Mouse (Mus musculus) c-Kit-positive CD71-positive TER-119-negative erythroid progenitor cells, embryonic 14.5 days (primary cell): Measurements from ENCODE around the gene Nagk.
"Not testable (repeated sequence)": the region's sequence is repeated elsewhere in the genome, so short reads cannot be mapped to it uniquely, and the experiment has no call there.

Experiments used
- DNase-seq: peaks from one replicate; pipeline ENCODE4 v3.0.0-alpha.2; 2013; ENCODE audit warnings: low read depth

The Nagk gene

DNA sequence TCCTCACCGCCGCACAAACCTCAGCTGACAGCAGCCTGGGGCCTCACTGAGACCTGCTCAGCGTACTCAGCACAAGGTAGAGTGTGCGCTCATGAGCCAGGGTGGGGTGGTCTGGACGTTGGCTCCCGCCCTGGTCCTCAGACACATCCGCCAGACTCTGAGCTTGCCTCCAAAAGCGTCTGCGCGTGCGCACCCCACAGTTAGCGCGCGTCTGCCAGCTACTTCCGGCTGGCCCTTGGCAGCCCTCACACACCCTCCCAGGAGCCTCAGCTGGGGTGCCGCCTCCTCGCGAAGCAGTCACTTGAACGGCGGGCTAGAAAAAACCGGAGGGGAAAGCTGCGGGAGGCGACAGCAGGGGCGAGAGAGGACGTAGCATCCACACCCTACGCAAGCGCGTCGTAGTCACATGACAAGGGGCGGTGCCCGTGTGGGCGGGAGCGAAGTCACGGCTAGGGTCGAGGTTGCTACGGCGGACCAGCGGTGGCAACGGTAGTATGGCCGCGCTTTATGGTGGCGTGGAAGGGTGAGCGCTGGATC lies at the start of gene Nagk:
Gene Nagk, plus strand, starts transcription at position 223 of the 537 bp plus-strand sequence.
- DNase-seq = peak; percentile 79

DNA sequence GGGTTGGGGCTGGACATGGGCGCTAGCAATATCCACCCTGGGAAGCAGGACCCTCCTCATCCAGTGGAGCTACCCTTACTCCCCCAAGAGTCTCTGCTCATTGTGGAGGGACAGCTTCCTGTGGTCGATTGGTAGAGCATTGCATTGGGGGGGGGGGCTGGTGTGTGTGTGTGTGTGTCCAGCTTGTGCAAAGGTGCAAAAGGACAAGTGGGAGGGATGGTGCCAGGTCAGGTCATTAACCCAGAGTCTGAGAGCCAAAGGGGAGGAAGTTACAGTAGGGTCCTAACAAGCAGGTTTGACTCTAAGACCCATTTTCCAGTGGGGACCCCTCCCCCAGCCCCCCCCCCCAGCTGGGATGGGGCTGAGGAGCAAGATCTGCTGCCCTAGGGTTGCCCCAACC lies 49.3 kb upstream of the Nagk start:
- no peak for DNase-seq

DNA sequence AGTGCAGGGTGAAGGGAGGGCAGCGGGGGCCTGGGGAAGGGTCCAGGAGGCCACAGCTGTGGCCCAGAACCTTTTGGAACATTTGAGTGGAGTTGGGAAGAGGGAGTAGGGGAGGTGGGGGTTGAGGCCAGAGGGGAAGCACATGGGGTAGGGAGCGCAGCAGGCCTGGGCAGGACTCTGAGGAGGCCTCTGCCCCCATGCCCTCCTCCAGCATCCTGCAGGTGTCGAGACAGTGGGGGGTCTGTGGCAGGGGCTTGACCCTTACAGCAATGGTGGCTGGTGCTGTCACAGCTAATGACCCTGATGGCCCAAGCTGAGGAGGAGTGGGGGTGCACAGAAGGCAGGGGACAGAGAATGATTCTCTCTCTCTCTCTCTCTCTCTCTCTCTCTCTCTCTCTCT lies 45.5 kb upstream of the Nagk start:
- no peak for DNase-seq

DNA sequence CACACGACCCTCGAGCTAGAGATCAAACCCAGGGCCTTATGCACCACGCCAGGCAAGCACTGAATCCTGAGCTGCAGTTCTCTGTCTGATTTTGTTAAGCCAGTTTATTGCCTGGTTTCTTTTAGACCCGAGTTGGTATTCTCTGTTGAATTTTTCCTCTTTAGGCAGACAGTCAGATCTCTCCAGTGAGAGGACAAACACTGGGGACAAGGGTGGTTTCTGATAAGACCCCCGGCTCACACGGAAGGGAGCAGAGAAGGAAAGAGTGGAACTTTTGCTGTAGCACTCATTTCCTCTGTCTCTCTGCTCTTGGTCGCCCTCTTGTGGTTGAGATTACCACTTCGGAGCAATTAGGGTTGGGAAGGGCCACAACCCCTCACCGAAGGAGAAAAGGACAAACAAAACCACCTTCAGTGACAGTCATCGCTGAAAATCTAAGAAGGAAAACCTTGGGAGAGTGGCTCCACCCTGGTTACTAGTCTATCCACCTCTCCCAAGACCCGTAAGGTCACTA lies 44.6 kb upstream of the Nagk start:
- no peak for DNase-seq

DNA sequence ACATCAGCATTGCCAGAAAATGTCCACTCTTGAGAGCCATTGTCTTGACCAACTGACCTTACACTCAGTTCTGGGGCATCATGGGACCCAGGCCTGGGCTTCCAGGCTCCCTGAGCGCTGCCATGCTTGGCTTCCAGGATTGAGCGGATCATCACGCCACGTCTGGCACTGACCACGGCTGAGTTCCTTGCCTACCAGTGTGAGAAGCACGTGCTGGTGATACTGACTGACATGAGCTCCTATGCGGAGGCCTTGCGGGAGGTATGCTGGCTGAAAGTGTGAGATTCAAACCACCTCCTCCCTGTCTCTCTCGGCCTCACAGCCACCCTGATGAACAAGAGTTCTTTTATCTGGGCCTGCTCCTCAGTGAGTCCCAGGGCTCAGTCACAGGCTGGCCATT lies 38.7 kb upstream of the Nagk start:
- DNase-seq = no peak

DNA sequence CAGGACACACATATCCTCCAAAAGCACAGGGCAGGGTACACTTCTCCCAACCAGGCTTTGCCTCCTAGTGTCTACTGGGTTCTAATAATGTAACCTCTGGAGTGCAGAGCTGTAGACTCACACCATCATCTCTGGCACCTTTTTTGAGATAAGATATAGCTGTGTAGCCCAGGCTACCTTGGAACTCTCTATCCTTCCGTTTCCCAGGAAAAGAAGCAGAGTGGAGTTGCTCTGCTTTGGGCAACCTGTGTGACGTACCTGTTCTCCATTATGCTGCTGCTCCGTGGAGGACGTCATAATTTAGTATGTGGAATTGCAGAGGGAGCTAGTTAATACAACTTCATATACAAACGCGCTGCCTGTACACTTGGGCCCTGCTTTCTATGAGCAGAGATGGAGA lies 32.4 kb upstream of the Nagk start, which contains the start of gene Ankrd53:
Gene Ankrd53, plus strand, starts transcription at position 301 of the 400 bp plus-strand sequence.
- no peak for DNase-seq

DNA sequence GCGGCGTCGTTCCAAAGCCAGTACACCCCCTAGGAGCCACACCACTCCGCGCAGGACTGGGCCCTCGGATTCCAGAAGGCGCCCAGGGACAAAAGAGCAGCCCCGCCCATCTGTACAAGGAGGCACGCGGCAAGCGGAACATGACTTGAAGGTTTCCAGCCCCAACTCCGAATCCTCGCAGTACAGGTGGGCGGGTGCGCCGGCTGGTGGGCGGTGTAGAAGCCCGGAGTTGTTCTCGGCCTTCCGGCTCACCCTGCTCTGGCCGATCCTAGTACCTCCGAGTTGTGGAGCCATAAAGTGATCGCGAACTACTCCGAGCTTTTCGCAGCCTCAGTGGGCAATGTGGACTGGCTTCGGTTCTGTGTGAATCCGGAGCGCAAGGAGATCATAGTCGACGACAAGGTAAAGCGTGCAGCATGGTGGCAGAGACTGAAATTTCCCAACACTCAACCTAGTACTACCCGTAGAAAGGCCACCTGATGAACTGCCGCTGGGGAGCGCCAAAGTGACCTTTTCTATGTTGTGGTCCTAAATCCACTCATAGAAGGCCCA lies 31.8 kb upstream of the Nagk start:
- DNase-seq = no peak

DNA sequence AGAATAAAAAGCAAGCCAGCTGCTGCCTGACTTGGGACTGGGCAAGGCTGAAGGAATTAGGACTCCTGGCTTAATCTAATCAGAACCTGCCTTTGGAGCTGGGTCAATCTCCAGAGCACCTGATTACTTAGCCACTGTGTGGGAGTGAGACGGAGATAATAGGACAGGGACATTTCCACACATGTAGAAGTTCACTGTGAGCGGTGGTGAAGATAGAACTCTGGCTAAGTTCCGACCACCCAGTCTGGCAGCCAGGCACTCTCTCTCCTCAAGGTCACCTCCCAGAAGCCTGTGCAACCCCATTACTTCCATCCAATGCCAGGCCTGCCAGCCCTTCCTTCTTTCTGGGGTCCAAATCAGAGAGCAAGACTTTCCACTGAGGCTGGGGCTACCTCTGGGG lies 27.8 kb upstream of the Nagk start:
- DNase-seq = no peak

DNA sequence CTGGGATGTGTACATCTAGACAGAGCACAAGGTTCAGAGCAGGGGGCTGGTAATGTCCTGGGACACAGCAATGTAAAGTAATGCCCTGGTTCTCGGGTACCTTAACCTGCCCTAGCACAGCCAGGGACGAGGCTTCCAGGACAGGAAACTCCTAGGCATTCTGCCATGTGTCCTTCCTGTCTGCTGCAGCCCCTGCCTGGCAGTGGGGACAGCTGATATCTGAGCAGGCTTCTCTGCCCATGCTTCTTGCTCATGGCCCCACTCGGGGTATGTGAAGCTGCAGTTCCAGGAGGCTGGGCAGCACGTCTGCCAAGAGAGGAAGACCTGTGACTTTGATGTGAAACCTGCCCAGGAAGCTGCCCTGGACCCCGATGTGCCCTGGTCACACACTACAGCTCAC lies 26.3 kb upstream of the Nagk start:
- DNase-seq = no peak

DNA sequence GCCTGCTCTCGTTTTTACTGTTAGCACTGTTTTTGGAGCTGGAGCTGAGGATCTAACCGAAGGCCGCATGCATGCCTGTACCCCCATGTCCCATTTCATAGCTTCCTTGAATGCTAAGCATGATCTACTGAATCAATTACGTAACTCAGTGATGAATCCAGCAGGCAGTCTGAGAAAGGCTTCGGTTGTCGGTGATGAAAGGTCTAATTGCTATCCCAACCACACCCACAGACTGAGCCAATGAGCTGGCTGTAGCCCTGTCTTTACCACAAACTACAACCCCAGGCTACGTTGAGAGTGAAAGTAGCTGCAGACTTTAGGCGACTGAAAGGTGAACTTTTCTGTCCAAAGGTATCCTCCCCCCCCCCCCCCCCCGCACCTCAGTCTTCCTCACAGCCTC lies 20.7 kb upstream of the Nagk start:
- no peak for DNase-seq

DNA sequence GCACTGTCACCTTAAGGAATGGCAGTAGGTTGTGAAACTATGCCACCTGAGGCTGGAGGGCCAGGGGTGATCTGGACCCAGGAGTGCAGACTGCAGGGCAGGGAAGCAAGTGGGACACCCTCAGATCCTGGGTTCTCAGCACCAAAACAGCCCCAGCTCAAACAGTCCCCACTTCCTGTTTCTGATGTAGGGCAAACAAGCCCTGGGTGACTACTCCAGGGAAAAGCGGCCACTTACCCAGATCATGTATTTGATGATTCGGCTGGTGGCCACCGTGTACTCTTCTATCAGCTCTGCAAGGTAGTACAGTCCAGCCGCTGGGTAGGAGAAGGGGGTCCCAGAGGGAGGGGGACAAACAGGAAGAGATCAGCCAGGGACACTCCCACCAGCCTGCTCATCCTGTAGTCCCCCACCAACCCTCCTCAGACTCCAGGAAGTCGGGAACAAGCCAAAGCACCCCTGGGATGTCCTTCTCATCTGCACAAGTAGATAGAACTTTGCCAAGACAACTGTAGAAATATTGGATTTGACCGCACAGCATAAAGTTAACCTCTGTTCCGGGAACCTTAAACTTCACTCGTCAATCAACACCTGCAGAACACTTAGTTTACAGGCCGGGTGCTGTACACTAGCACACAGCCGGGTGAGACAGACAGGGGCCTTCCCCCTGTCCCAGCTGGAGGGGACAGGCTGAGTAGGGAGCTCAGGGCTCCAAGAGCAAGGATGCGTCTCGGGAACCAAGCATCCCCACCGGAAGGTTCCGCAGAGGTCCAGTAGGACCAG lies 19.8 kb upstream of the Nagk start:
- no peak for DNase-seq

DNA sequence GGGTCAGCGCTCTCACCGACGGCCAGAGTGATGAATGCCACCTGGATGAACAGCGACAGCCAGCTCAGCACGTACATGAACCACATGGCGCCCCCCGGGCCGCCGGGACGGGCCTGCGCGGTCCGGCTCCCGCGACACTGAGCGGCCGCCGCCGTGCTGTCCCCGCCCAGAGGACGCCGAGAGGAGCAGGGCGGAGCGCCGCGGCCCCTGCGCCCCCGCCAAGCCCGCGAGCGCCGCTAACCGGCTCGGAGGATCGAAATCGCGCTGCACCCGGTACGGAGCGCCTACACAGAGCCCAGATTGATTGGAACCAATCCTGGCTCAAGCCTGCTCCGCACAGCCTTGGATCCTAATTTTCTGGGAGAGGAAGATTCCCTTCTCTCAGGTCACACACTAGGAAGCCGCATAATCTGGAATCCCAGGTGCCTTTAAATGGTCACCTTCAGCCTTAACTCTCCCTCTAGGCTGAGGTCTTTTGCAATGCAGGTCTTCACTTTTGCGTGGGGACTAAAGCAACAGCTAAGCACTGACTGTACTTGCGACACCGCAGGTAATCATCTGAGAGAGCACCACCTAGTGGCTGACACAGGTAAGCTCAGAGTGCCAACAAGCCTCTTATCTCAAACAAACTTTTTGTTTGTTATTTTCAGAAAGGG lies 19.0 kb upstream of the Nagk start, which contains the start of gene Tex261:
Gene Tex261, minus strand, starts transcription at position 176 of the 656 bp plus-strand sequence.
- DNase-seq = peak; percentile 74

DNA sequence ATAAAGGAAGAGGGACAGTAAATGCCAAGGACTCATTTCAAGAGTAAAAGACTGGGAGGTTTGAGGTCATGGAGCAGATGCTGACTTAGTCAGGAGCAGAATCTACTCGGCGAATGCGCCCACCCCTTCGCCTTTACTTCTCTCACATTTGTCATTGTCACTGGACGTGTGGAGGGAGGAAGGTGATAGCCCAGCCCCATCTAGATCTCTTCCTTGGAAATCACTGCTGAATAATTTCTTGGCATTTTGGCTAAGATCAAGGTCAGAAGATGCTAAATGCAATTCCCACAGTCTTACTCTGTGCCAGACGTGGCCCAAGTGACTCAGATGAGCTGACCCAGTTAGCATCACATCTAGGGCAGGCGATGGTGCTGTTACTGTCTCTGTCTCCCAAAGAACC lies 16.5 kb upstream of the Nagk start:
- DNase-seq = no peak

DNA sequence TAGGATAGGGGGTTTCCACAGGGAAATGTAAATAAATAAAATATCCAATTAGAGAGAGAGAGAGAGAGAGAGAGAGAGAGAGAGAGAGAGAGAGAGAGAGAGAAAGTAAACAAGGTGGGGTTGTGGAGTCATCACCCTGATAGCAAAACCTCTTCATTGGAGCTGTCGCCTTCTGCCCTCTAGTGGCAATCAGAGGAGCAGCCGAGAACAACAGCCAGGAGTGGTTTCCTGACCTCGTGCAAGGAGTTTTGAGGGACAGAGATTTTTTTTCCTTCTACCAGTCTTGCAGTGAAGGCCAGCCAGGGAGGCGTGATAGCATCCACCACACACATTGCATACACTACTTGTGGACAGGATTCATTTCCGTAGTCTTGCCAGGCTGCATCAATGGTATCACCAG lies 15.8 kb upstream of the Nagk start:
- no peak for DNase-seq

DNA sequence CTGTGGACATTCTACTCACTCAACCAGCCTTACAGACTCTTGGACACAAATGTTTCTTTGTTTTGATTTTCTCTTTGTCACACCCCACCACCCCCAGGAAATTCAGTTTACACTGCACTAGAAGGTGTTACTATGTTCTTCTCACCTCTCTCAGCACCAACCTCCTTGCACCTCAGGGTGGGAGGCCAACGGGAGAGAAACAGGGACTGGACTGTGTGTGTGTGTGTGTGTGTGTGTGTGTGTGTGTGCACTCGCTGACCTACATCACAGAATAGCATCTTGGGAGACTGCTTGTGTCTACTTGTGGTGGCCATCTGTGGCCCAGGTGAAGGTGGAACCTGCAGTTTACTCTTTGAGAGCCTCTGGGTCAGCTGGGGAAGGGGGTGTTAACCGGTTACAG lies 8.4 kb upstream of the Nagk start:
- no peak for DNase-seq

DNA sequence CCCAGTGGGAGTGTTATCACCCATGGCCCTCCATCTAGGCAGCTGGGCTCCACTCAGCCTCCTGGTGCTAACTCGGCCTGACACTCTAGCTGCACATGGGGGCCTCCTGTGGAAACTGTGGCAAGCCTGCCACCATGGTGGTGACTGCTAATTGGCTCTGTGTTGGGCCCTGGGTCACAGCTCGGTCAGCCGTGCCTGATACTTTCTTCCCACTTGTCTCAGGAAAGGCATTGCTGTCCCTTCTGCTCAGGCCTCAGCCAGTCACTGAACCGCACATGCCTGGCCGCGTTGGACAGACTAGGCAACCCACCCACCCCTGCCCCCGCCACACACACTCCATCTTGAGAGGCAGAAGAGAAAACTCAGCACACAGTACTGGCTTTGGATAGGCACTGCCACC lies 6.2 kb upstream of the Nagk start:
- no peak for DNase-seq

DNA sequence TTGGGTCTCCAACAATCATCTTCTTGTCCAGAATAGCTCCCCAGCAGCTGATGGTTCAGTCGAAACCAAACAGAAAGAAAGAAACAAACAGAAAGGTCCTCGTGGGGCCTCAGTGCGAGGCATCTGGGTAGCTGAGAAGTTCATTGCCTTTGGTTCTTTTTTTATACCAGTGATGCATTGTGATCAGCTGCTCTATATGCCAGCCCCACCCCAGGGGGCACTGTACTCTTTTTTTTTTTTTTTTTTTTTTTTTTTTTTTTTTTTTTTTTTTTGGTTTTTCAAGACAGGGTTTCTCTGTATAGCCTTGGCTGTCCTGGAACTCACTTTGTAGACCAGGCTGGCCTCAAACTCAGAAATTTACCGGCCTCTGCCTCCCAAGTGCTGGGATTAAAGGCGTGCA lies 4.2 kb upstream of the Nagk start:
- DNase-seq = not testable (repeated sequence)

DNA sequence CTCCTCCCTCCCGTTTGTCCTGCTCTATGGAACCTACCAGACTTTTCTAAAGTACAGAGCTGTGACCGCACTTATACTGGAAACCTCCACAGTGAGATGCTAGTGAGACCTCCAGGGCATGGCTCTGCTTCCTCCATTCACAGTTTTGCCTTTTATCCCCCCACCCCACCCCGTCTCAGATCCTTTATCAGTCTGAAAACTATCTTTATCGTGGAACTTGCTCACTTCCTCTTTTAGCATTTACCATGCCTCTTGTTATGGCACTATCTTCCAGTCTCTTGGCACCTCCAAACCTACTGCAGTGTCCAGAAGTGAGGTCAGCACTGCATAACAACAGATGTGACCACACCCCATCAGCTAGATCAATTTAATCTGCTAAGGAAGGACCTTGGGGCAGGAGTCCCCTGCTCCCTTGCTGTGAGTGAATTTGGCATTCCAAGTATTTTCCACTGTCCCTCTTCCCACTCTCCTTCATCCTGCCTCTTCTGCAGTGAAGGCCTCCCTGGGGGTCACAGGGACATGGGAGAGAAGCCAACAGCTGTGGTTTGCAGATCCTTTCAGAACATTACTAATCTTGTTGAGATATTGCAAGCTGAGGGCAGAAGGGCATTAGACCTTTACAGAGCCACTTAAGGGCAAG lies 3.4 kb upstream of the Nagk start:
- no peak for DNase-seq

DNA sequence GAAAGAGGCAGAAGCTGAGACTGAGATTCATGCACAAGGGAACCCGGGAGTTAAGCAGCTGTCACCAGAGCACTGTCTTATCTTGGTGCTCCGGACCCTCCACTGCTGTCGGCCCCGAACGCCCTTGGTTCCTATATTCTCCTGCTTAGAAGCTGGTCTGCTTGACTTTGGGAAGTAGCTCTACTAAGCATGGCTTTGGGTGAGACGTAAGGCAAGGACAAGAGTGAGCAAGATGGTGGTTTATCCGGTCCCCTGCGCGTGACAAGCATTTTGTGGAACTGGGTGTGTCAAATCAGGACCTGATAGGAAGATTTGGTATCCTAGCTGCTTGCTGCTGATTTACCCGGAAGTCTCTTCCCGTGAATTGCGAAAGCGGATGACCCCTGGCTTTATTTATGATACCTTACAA lies 714 bp downstream of the Nagk start:
- DNase-seq = no peak

DNA sequence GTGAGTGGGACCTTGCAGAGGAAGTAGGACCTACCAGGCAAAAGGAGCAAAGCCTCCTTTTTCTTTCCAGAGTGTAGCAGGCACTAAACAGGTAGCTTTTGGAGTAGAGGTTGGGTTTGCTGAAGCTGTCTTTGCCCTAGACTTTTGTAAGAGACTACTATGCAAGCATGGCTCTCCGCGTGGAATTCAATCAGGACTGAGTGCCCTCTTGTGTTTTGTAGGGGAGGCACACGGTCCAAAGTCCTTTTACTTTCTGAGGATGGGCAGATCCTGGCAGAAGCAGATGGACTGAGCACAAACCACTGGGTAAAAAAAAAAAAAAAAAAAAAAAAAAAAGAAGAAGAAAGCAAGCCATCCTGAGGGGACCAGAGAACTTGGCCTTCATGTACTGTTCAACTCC lies 1.9 kb downstream of the Nagk start:
- no peak for DNase-seq

DNA sequence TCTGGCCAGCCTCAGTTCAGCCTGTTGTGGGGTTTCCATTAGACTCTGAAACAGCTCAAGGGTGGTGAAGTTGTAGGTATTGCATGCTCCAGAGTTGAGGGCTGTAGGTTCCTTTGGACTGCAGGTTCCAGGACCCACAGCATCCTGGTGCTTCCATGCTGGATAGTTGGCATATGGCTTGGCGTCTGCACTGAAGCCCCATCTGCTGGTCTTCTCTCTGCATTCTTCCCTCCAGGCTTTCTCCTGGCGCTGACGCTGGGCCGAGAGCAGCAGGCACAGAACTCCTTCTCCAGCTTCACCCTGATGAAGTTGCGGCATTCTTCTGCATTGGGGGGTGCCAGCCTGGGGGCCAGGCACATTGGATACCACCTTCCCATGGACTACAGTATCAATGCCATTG lies 7.3 kb downstream of the Nagk start:
- no peak for DNase-seq

DNA sequence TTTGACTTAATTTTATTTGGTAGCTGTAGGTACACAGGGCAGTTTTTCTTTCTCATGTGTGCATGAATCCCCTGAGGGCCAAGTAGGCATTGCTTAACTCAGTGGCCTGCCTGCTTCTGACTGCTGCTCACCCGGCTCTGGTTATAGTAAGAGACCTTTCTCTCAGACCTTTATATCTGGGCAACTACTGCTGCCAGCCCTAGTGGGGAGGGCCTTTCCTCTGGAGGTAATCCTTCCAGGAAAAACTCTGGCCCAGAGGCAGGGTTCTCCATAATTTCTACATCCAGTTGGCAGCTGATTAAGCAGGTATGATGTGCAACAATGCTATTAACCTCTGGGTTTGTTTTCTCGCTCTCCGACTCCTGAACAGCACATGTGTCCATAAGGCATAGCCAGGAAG lies 8.1 kb downstream of the Nagk start:
- DNase-seq = no peak
